Mouse (Mus musculus): ENCODE measurements around the gene Mettl2. TPM values are rescaled to one million over a fixed set of nuclear protein-coding genes. Genes with fewer than 3 reads are reported as not detected.

Gene Mettl2
- 21.0 and 23.3 TPM in 2 replicates for polyA plus RNA-seq (2015; fragmentation: Nextera tagmentation; extraction: Ambion mirVana)

DNA sequence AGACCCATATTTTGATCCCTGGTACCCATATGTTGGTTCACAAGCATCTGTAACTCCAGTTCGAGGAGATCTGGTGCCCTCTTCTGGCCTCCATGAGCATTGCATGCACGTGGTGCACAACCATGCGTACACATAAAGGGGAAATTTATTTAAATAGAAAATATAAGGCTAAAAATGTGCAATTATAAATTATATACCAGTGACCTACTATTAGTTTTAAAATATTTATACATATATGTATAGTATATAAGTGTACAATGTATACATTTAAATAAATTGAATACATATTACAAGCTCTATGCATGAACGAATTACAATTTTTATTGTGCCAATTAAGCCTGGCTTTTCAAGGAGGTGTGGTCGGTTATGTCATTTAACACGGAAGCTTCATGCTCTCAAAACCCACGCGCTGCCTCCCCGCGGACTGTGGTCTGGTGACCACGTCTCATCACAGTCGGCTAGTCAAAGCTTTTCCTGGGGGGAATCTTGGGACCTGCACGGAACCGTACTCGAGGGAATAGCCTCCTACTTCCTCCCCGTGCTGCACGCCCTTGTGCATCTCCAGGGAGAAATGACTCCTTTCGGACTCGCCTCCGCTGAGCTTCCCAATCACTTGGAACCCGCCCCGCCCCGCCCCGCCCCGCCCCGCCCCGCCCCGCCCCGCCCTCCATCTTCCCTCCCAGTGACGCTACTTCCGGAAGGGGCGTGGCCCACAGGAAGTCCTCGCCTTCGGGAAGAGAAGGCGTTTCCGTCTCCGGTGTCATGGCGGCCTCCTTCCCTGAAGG lies at the start of gene Mettl2:
Mettl2 (plus strand) TSS at position 691 of the 785 bp plus-strand sequence.

GRCm38 (mm10) chr11:105146593-105146992 lies 20.4 kb downstream of the Mettl2 start, which contains the start of gene Gm10842:
Gm10842 (plus strand) TSS chr11:105146893.

GRCm38 (mm10) chr11:105178516-105178915 lies 52.3 kb downstream of the Mettl2 start, which contains the start of gene Tlk2:
Tlk2 (plus strand) TSS chr11:105178807.

Other genes with a start within 250 kb of the Mettl2 start
- gene Efcab3, start 62.8 kb upstream of the Mettl2 start, polyA plus RNA-seq (2015; fragmentation: Nextera tagmentation; extraction: Ambion mirVana): not detected in 2 replicates
- gene Gm10842, start 20.5 kb downstream of the Mettl2 start, polyA plus RNA-seq (2015; fragmentation: Nextera tagmentation; extraction: Ambion mirVana): not detected in 2 replicates
- 12.9 and 13.7 TPM in 2 replicates for gene Tlk2, start 52.4 kb downstream of the Mettl2 start, polyA plus RNA-seq (2015; fragmentation: Nextera tagmentation; extraction: Ambion mirVana)
- gene Mrc2, start 166.2 kb downstream of the Mettl2 start, polyA plus RNA-seq (2015; fragmentation: Nextera tagmentation; extraction: Ambion mirVana): 4.8 and 4.9 TPM in 2 replicates

Data from urinary bladder, postnatal 0 days (tissue).